Mouse (Mus musculus) left cerebral cortex, adult 18-20 months (tissue): ENCODE measurements around the gene Rnf181. TPM values are rescaled to one million over a fixed set of nuclear protein-coding genes. Genes with fewer than 3 reads are reported as not detected.

Experiments
- DNase-seq, 2 experiments: peaks; one replicate each; pipeline ENCODE4 v3.0.0; 2021 to 2022; ENCODE audit warnings: low spot score in 2 of 2, mixed read lengths in 1 of 2
- total RNA-seq, 2 experiments: library from RNA; stranded (reverse); gene quantifications; 2 replicates each; pipeline ENCODE4 v1.2.3; 2021

Gene Rnf181
- total RNA-seq, 2 experiments from 2014 or later, result 78.9 to 81.5 TPM

- no peak for DNase-seq
Observed at GRCm38 (mm10) chr6:72386561-72386960, 19.8 kb upstream of the Rnf181 start.

DNA sequence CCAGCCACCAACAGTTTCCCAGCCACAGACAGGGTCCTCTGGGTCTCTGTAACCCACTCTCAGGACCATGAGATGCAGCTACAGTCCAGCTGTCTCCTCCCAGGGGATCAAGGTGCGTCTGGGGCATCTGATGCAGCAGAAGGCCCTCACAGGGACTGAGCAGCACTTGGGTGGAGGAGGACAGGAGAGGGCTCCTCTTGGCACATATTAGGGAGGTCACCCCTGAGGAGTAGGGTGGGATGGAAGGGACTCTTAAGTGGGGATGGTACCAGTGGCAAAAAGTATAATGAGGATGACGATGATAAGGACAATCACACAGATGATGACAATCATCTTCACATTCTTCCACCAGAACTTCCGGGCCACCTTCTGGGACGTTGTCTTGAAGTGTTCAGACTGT lies 18.5 kb upstream of the Rnf181 start:
- no peak for DNase-seq

GRCm38 (mm10) chr6:72383952-72384351 lies 17.2 kb upstream of the Rnf181 start:
- no peak for DNase-seq

- no peak for DNase-seq
Observed at GRCm38 (mm10) chr6:72383142-72383820, 16.5 kb upstream of the Rnf181 start.

DNA sequence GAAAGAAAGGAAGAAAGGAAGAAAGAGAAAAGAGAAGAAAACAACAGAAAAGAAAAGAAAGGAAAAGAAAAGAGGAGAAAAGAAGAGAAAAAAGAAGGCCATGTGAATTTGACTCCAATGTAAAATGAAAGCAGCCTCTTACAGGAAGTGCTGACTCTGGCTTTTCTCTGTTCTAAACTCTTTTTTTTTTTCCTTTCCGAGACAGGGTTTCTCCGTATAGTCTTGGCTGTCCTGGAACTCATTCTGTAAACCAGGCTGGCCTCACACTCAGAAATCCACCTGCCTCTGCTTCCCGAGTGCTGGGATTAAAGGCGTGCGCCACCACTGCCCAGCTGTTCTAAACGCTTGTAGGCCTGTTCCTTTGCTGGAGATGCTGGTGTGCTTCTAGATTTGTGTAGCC lies 15.7 kb upstream of the Rnf181 start:
- DNase-seq, result no peak

DNA sequence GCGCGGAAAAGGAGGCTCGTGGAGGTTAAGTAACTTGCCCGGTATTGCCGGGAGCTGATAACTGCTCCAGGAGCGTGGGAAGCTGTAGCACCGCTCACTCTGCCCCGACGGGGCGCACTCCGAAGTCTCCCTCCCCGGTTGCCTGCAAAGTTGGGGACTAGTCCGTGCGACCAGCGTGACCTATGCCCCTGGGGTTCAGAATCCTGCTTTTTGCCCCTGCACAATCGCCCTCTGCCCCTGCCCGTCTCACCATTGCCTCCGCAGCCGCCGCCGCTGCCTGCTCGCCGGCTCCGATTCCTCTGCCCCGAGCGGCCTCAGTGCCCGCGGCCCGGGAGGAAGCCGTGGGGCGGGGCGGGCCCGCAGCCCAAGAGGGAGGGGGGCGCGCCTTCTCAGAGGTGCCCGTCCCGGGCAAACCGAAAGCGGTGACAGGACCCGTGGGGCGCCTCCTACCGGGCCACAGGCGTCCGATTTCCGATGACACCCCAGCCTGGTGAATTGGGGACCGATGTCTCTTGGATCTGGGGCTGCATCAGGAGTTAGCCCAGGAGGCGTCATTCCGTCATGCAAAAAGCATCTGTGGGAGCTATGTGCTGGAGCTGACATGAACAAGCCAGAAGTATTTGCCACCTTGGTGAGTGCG lies 13.5 kb upstream of the Rnf181 start, which contains the start of gene Vamp5:
Gene Vamp5 (minus strand): TSS at position 338 of the 640 bp plus-strand sequence.
- peak in 1 of 2 experiments; percentile 49 for DNase-seq

GRCm38 (mm10) chr6:72379377-72380130 lies 12.8 kb upstream of the Rnf181 start:
- DNase-seq, result no peak

DNA sequence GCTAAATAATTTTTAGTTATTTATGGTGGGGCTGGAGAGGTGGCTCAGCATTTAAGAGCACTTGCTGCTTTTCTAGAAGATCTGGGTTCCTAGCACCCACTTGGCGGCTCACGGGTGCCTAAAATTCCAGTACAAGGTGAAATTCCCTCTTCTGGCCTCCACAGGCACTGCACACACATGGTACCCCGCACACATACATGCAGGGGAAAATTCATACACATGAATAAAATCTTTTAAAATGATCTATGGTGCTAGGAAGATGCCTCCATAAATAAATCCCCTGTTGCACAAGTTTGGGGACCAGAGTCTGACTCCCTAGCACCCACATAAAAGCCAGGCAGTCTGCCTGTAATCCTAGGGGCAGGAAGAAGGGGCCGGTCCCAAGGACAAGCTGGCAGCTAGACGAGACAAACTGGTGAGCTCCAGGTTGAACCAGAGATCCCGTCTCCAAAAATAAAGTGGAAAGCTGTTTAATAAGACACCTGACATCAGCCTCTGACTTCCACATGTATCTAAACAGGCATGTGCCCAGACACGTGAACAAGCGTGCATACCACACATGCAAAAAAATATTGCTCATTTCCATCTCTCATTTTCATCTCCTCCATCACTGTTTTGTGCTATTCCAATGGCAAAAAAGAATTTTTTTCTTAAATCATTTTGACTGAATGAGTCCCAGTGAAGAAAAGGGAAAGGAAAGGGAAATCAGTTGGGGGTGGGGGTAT lies 11.9 kb upstream of the Rnf181 start:
- DNase-seq, result no peak

- no peak for DNase-seq
Observed at GRCm38 (mm10) chr6:72374820-72375563, 8.2 kb upstream of the Rnf181 start.

DNA sequence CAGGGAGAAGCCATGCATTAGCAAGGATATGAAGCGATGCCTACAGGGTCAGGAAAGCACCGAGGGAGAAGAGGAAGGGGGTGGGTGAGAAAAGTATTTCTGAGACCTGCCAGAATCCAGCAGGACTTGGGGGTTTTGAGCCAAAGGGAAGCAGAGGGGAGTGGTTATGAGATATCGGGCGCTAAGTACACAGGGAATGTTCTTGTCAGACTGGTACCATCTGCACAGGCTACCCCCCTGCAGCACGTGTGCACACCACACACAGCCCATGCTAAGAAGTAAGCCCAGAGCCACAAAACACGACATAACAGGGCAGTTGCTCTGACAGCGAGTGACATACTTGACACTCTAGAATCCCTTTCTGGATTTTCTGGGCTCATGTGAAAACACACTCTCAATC lies 7.5 kb upstream of the Rnf181 start:
- no peak for DNase-seq

GRCm38 (mm10) chr6:72373184-72373583 lies 6.4 kb upstream of the Rnf181 start:
- DNase-seq, result no peak

GRCm38 (mm10) chr6:72371571-72371970 lies 4.8 kb upstream of the Rnf181 start:
- no peak for DNase-seq

DNA sequence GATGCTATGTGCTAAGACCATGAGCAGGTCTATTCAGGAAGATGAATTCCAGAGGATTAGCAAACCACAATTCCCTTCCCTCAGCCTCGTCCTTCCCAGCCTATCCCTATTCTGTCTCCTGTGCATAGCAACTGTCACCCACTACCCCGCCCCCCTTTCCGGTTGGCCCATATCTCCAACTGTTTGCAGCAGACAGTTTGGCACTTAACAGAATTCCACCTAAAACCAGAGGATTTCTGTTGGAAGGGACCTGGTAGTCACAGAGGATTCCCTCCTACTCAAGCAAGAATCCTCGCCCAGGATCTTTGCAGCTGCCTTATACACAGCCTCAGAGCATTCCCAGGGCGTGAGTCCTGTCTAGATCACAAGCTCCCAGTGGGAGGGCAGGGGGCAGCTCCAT lies 4.4 kb upstream of the Rnf181 start:
- DNase-seq, result peak; percentile 54 to 59

DNA sequence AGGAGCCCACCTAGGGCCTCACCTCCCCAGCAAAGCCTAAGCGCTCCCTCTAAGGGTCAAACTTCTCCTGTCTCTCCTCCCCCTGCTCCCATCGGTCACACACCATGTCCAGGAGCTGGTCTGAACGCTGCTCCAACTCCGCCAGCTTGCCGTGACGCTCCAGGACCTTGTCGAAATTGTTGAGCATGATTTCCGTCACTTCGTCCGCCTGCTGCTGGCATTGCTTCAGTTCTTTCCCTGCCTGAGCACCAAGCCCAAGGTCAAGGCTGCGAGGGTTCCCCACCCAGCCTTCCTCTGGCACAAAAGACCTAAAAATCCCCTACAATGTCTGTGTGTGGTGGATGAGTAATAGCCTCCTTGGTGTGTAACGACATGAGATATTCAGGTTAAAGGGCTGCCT lies 3.3 kb upstream of the Rnf181 start:
- no peak for DNase-seq

DNA sequence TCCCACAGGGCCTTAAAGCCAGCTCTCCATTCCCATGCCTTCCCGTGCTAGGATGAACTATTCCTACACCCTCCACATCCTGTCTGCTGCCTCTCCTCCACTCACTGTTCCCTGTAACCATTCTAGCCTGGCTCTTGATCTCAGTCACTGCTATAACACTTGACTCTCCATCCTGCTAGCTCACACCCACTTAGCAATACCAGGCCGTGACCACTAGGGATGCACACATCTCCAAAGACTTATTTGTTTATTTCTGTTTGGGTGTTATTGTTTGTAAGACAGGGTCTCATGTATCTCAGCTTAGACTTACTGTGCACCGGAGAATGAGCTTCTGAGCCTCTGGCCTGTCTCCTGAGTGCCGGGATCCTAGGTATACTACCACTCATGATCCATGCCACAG lies 2.8 kb upstream of the Rnf181 start:
- DNase-seq, result no peak

DNA sequence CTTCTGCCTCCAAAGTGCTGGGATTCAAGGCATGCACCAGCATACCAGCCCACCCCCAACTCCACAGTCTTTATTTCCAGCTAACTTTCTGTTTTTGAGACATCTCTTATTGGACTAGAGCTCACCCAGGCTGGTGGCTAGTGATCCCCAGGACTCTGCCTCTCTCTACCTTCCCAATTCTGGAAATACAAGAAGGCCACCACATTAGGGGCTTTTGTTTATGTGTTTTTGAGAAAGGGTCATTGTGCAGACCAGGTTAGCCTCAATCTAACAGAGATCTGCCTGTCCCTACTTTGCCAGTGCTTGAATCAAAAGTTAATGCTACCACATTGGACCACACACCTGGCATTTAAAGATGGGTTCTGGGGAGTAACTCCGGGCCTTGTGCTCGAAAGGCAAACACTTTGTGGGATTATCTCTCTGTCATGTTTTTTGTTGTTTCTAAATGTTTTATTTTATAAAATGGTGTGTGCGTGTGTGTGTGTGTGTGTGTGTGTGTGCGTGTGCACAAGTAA lies 761 bp upstream of the Rnf181 start:
- DNase-seq, result no peak

- no peak for DNase-seq
Observed at GRCm38 (mm10) chr6:72366304-72366703, 452 bp downstream of the Rnf181 start.

GRCm38 (mm10) chr6:72364985-72365384 lies 1.8 kb downstream of the Rnf181 start:
- DNase-seq, result no peak

GRCm38 (mm10) chr6:72364009-72364408 lies 2.7 kb downstream of the Rnf181 start:
- DNase-seq, result no peak
